Mouse (Mus musculus) right cerebral cortex, postnatal 10 days (tissue): ENCODE data around the gene BC035947.
"Not testable (repeated sequence)": the region's sequence is repeated elsewhere in the genome, so short reads cannot be mapped to it uniquely, and the experiment has no call there.

ENCODE experiments used
- DNase-seq, 2 experiments: peaks; one replicate each; pipeline ENCODE4 v3.0.0; 2021; ENCODE audit warnings: low spot score in 2 of 2

Gene BC035947

DNA sequence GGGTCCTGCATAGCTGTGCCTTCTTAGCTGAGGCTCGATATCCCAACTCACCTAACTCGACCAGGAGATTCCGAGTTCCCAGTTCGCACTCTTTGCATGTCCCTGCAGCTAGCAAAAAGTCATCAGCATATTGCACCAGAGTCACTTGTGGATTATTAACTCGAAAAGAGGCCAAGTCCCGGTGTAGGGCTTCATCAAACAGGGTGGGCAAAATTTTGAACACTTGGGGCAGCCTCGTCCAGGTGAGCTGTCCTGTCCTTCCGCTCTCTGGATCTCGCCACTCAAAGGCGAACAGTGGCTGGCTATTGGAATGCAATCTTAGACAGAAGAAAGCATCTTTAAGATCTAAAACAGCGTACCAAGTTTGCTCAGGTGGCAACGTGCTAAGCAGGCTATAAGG lies 10.1 kb downstream of the BC035947 start:
- DNase-seq: not testable (repeated sequence)

GRCm38 (mm10) chr1:78501036-78501435 lies 10.9 kb downstream of the BC035947 start:
- DNase-seq: no peak

DNA sequence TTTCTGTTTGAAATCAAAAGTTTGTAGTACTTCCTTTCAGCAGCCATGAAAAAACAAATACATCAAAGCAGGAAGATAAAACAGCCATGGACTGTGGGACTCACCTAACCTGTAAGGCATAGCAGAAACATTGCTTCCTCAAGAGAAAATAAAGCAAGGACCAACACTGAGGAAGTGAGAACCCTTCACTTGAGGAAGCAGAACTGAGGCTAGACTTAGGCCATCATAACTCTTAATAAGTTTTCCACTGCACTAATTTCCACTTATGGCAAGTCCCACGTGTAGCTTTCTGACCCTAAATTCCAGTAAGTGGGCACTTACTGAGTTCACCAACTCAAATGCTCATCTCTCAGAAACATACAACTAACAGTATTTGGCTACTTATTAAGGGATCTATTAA lies 21.8 kb downstream of the BC035947 start:
- DNase-seq: no peak

GRCm38 (mm10) chr1:78488752-78489492 lies 23.0 kb downstream of the BC035947 start, which contains the start of gene Farsb:
TSS of gene Farsb (minus strand) at chr1:78488897.
- DNase-seq: peak; percentile 93 to 95

DNA sequence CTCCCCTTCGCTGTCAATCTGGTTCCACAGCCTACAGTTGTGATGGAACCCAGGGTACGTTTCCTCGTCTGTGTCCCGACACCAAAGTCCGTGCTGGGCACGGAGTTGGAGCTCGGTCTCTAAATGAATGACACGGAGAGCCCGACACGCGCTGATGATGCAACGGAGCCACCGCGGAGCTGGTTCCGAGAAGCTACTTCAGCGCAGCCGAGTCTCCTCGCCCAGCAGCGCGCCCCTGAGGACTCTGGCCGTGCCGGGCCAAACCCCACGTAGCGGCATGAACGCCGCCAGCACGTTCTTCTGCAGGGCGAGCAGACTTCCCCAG lies 23.6 kb downstream of the BC035947 start:
- DNase-seq: no peak

- DNase-seq: no peak
Measured at GRCm38 (mm10) chr1:78484361-78484760, 27.6 kb downstream of the BC035947 start.

- no peak for DNase-seq
Measured at GRCm38 (mm10) chr1:78483430-78483829, 28.5 kb downstream of the BC035947 start.

GRCm38 (mm10) chr1:78472441-78472840 lies 39.5 kb downstream of the BC035947 start:
- DNase-seq: no peak

GRCm38 (mm10) chr1:78454659-78455058 lies 57.3 kb downstream of the BC035947 start:
- DNase-seq: peak; percentile 57 to 67

GRCm38 (mm10) chr1:78453886-78454285 lies 58.1 kb downstream of the BC035947 start:
- no peak for DNase-seq

DNA sequence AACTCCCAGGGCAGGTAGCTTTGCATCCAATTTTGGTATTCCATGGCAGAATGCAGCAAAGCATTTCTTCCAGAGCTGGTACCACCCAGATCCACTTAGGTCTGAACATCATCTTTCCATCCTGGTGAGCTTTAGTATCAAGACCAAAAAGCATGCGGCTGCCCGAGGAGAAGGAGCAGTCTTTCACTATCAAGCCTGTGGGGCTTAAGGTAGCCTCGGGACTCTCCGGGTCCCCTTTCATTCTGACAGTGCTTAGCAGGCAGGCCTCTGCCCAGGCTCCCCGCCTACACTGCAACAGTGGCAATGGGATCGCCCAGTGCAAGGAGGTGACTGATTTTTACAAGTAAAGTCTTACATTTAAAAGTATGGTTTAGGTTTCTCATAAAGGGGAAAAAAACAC lies 59.4 kb downstream of the BC035947 start:
- no peak for DNase-seq

GRCm38 (mm10) chr1:78451070-78451854 lies 60.7 kb downstream of the BC035947 start:
- no peak for DNase-seq

DNA sequence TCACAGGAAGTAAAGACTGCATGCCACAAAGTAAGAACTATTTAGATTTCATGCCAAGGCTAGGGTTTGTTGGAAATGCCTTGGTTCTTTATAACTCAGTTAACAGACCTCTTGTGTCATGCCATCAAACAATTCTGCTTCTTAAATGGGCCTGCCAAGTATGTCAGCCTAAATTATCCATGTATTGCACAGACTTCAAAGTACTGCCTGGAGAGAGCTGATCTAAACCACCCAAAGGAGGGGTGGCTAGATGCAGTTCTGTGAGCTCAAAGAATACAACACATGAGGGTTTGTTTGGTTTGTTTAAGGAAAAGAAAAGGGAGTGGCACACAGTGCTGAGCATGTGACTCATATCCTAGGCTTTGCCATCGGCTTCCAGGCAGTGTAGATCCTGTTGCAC lies 63.9 kb downstream of the BC035947 start:
- DNase-seq: no peak
